Mouse (Mus musculus): ENCODE measurements around the gene Sh3bgrl3.

DNA sequence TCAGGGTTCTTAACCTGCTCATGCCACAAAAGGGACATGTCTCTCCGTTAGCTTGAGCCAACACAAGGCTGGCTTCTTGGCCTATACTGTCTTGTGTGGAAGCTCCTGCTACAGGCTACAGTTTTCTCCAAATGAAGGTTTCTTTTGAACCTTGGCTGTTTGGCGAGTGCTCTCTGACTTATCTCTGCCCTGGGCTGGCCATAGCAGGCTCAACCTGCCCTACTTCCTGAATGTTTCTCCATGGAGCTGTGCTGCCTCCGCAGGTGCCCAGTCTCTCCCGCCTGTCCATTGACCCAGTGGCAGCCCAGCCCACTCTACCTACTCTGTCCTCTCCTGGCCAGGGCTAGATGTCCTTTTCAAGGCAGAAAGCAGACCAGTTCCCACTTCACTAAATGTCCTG is 7.7 kb downstream of the Sh3bgrl3 start:
- no peak for TF ChIP-seq POLR2A (IDR thresholded peaks at IDR 0.05; ENCODE audit: extremely low read depth, insufficient read depth, low read length)
- no peak for TF ChIP-seq CTCF (IDR thresholded peaks at IDR 0.05; ENCODE audit: extremely low read depth, insufficient read depth, low read length)

Data from cortical plate, adult 2 months (tissue).